Mouse (Mus musculus): ENCODE data around the gene Il16.

DNA sequence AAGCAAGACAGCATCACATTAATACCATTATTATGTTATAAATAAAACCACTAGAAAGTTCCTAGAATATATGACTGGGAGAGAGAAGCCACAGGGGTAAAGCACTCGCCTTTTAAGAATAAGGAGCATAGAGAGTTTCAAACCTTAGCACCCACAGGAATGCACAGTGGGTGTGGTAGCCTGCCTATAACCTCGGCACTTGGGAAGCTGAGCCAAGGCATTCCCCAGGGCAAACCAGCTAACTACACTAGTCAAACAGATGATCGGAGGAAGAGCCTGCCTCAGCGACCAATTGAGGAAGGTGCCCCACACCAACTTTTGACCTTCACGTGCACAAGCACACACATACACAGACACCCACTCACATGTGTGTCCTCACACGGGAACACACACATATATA, 14.2 kb downstream of the Il16 start:
- TF ChIP-seq POLR2A (IDR thresholded peaks at IDR 0.05; ENCODE audit: insufficient read depth, low read length): no peak
- TF ChIP-seq CTCF (IDR thresholded peaks at IDR 0.05; ENCODE audit: low read depth, low read length): no peak
- no peak for TF ChIP-seq EP300 (IDR thresholded peaks at IDR 0.05; ENCODE audit: insufficient read depth, low read depth, low read length)
